Mouse (Mus musculus): Measurements from ENCODE around the gene Gpr3. TPM values are rescaled to one million over a fixed set of nuclear protein-coding genes. Genes with fewer than 3 reads are reported as not detected.

Gpr3 gene
- polyA plus RNA-seq, 1 experiment from 2014 or later: 0.32 TPM

- H3K27me3 ChIP-seq: no peaks in the 10 kb centered on the region
- H3K4me2 ChIP-seq (replicated peaks): no peak overlapping the region
- H3K4me3 ChIP-seq: no peak overlapping the region
- H3K27ac ChIP-seq: peak overlapping the region; percentile 93; the same call in 1 of the 2 replicates
- WGBS: 85% methylated on average over 2 of the region's 2 CpGs
- peaks cover 59% of the 10 kb centered on the region for H3K4me1 ChIP-seq
- H3K36me3 ChIP-seq: peaks cover 57% of the 10 kb centered on the region
- H3K9ac ChIP-seq: 0 out of 2 replicates have a peak overlapping the region, but pooled peaks have one; percentile 15
- ATAC-seq (ENCODE audit: low FRiP score, low read depth): no peak
- no peaks in the 10 kb centered on the region for H3K9me3 ChIP-seq
Observed at GRCm38 (mm10) chr4:133196136-133196535, 16.2 kb downstream of the Gpr3 start.

- Histone ChIP-seq H3K4me1 (peaks cover 48% of the 10 kb centered on the region), H3K9me3 (no peaks in the 10 kb centered on the region), H3K9ac (no peak overlapping the region), H3K27ac (no peak overlapping the region), H3K36me3 (peaks cover 68% of the 10 kb centered on the region), H3K4me3 (no peak overlapping the region), H3K4me2 (replicated peaks) (no peak overlapping the region), H3K27me3 (no peaks in the 10 kb centered on the region)
- 70% methylated on average over 4 of the region's 4 CpGs for WGBS
- ATAC-seq (ENCODE audit: low FRiP score, low read depth): no peak
Observed at GRCm38 (mm10) chr4:133195014-133195413, 17.3 kb downstream of the Gpr3 start.

- no peak overlapping the region for H3K9ac ChIP-seq
- H3K4me2 ChIP-seq (replicated peaks): no peak overlapping the region
- no peak for ATAC-seq (ENCODE audit: low FRiP score, low read depth)
- H3K36me3 ChIP-seq: peaks cover 73% of the 10 kb centered on the region
- whole genome bisulfite sequencing: 89% methylated on average over 11 of the region's 11 CpGs
- no peak overlapping the region for H3K4me3 ChIP-seq
- H3K27me3 ChIP-seq: no peaks in the 10 kb centered on the region
- no peak overlapping the region for H3K27ac ChIP-seq
- H3K4me1 ChIP-seq: peaks cover 44% of the 10 kb centered on the region
- H3K9me3 ChIP-seq: no peaks in the 10 kb centered on the region
Observed at GRCm38 (mm10) chr4:133194482-133194881, 17.9 kb downstream of the Gpr3 start.

GRCm38 (mm10) chr4:133189396-133189795, 22.9 kb downstream of the Gpr3 start:
- H3K4me3 ChIP-seq: no peak overlapping the region
- H3K4me1 ChIP-seq: peaks cover 26% of the 10 kb centered on the region
- no peaks in the 10 kb centered on the region for H3K27me3 ChIP-seq
- no peak overlapping the region for H3K9ac ChIP-seq
- 59% methylated on average over 10 of the region's 10 CpGs for WGBS
- no peaks in the 10 kb centered on the region for H3K9me3 ChIP-seq
- H3K4me2 ChIP-seq (replicated peaks): no peak overlapping the region
- 0 out of 2 replicates have a peak overlapping the region, but pooled peaks have one; percentile 6 for H3K27ac ChIP-seq
- H3K36me3 ChIP-seq: peaks cover 82% of the 10 kb centered on the region
- ATAC-seq (ENCODE audit: low FRiP score, low read depth): no peak

- Histone ChIP-seq H3K36me3 (peaks cover 57% of the 10 kb centered on the region), H3K4me3 (no peak overlapping the region), H3K27me3 (no peaks in the 10 kb centered on the region), H3K9me3 (no peaks in the 10 kb centered on the region), H3K9ac (no peak overlapping the region), H3K4me2 (replicated peaks) (no peak overlapping the region), H3K27ac (no peak overlapping the region), H3K4me1 (peaks cover 47% of the 10 kb centered on the region)
- WGBS: 90% methylated on average over 5 of the region's 5 CpGs
- no peak for ATAC-seq (ENCODE audit: low FRiP score, low read depth)
Observed at GRCm38 (mm10) chr4:133186856-133187255, 25.5 kb downstream of the Gpr3 start.

GRCm38 (mm10) chr4:133185893-133186292, 26.4 kb downstream of the Gpr3 start:
- peak; percentile 85 for ATAC-seq (ENCODE audit: low FRiP score, low read depth)
- Histone ChIP-seq H3K9ac (peak overlapping the region; percentile 54; the same call in 1 of the 2 replicates), H3K27me3 (no peaks in the 10 kb centered on the region), H3K4me1 (peaks cover 47% of the 10 kb centered on the region), H3K4me3 (peak overlapping the region; percentile 7; the same call in 1 of the 2 replicates), H3K27ac (peak overlapping the region; percentile 95), H3K36me3 (peaks cover 53% of the 10 kb centered on the region), H3K9me3 (no peaks in the 10 kb centered on the region), H3K4me2 (replicated peaks) (peak overlapping the region; percentile 51)
- WGBS: 20% methylated on average over 8 of the region's 8 CpGs

GRCm38 (mm10) chr4:133184898-133185665, 27.3 kb downstream of the Gpr3 start:
- H3K9me3 ChIP-seq: no peaks in the 10 kb centered on the region
- 10% methylated on average over 15 of the region's 15 CpGs for WGBS
- no peaks in the 10 kb centered on the region for H3K27me3 ChIP-seq
- peak overlapping the region; percentile 7; the same call in 1 of the 2 replicates for H3K4me3 ChIP-seq
- peak overlapping the region; percentile 54 for H3K9ac ChIP-seq
- peak overlapping the region; percentile 95 for H3K27ac ChIP-seq
- peak overlapping the region; percentile 51 for H3K4me2 ChIP-seq (replicated peaks)
- peaks cover 47% of the 10 kb centered on the region for H3K4me1 ChIP-seq
- peak; percentile 76 for ATAC-seq (ENCODE audit: low FRiP score, low read depth)
- H3K36me3 ChIP-seq: peaks cover 51% of the 10 kb centered on the region

GRCm38 (mm10) chr4:133184031-133184897, 28.1 kb downstream of the Gpr3 start:
- H3K27ac ChIP-seq: peak overlapping the region; percentile 95
- ATAC-seq (ENCODE audit: low FRiP score, low read depth): 0 out of 2 replicates have a peak, but pooled peaks have one; percentile 13
- peaks cover 50% of the 10 kb centered on the region for H3K36me3 ChIP-seq
- H3K4me3 ChIP-seq: no peak overlapping the region
- no peaks in the 10 kb centered on the region for H3K9me3 ChIP-seq
- no peaks in the 10 kb centered on the region for H3K27me3 ChIP-seq
- H3K4me2 ChIP-seq (replicated peaks): peak overlapping the region; percentile 51
- peak overlapping the region; percentile 54; the same call in 1 of the 2 replicates for H3K9ac ChIP-seq
- peaks cover 43% of the 10 kb centered on the region for H3K4me1 ChIP-seq
- 16% methylated on average over 14 of the region's 14 CpGs for WGBS

- Histone ChIP-seq H3K4me3 (no peak overlapping the region), H3K36me3 (peaks cover 46% of the 10 kb centered on the region), H3K4me2 (replicated peaks) (no peak overlapping the region), H3K9me3 (no peaks in the 10 kb centered on the region), H3K27ac (peak overlapping the region; percentile 95), H3K27me3 (no peaks in the 10 kb centered on the region), H3K9ac (no peak overlapping the region; the same call in 1 of the 2 replicates), H3K4me1 (peaks cover 43% of the 10 kb centered on the region)
- 92% methylated on average over 8 of the region's 8 CpGs for WGBS
- ATAC-seq (ENCODE audit: low FRiP score, low read depth): no peak
Observed at GRCm38 (mm10) chr4:133182439-133183033, 29.8 kb downstream of the Gpr3 start.

GRCm38 (mm10) chr4:133179258-133179657, 33.1 kb downstream of the Gpr3 start:
- Histone ChIP-seq H3K36me3 (peaks cover 42% of the 10 kb centered on the region), H3K4me3 (no peak overlapping the region), H3K4me2 (replicated peaks) (no peak overlapping the region), H3K9ac (no peak overlapping the region), H3K27me3 (no peaks in the 10 kb centered on the region), H3K4me1 (peaks cover 43% of the 10 kb centered on the region), H3K27ac (no peak overlapping the region), H3K9me3 (no peaks in the 10 kb centered on the region)
- ATAC-seq (ENCODE audit: low FRiP score, low read depth): no peak
- WGBS: 91% methylated on average over 7 of the region's 7 CpGs

- H3K36me3 ChIP-seq: peaks cover 42% of the 10 kb centered on the region
- no peak overlapping the region for H3K4me3 ChIP-seq
- H3K27ac ChIP-seq: no peak overlapping the region
- H3K27me3 ChIP-seq: no peaks in the 10 kb centered on the region
- no peak overlapping the region for H3K4me2 ChIP-seq (replicated peaks)
- ATAC-seq (ENCODE audit: low FRiP score, low read depth): no peak
- no peaks in the 10 kb centered on the region for H3K9me3 ChIP-seq
- WGBS: 85% methylated on average over 5 of the region's 5 CpGs
- H3K9ac ChIP-seq: no peak overlapping the region
- peaks cover 36% of the 10 kb centered on the region for H3K4me1 ChIP-seq
Observed at GRCm38 (mm10) chr4:133178305-133178704, 34.0 kb downstream of the Gpr3 start.
